Mouse (Mus musculus): ENCODE measurements around the gene Ms4a14.

The Ms4a14 gene

GRCm38 (mm10) chr19:11261522-11261921 is 52.7 kb downstream of the Ms4a14 start:
- no peak for DNase-seq

Measured in lung, postnatal 14 days (tissue).